Mouse (Mus musculus) midbrain, embryonic 14.5 days (tissue): ENCODE measurements around the gene Eftud2. TPM values are rescaled to one million over a fixed set of nuclear protein-coding genes. Genes with fewer than 3 reads are reported as not detected.

Experiments used
- ATAC-seq: fragments of 200-750 bp; cut with Nextera tagmentation; 2 replicates; pipeline ENCODE4 v1.8.0; 2017; ENCODE audit warnings: moderate number of reproducible peaks, moderate library complexity; ENCODE audit not compliant: low FRiP score, low TSS enrichment
- DNase-seq: peaks from one replicate; pipeline ENCODE4 v3.0.0-alpha.2; 2015
- H3K27ac ChIP-seq: fragments of 300-500 bp; sonication (generic); replicated peaks from 2 replicates; pipeline ENCODE4 v1.5.1; 2014; ENCODE audit warnings: mild to moderate bottlenecking, low read depth, low read length, moderate library complexity
- H3K27me3 ChIP-seq: fragments of 300-500 bp; sonication (generic); 2 replicates; pipeline ENCODE4 v1.6.1; 2014; ENCODE audit warnings: low read length, control low read depth, mixed read lengths; ENCODE audit not compliant: control insufficient read depth, insufficient read depth
- H3K36me3 ChIP-seq: fragments of 300-500 bp; sonication (generic); 2 replicates; pipeline ENCODE4 v1.6.1; 2014; ENCODE audit warnings: low read length, control low read depth; ENCODE audit not compliant: control insufficient read depth, insufficient read depth
- H3K4me1 ChIP-seq: fragments of 300-500 bp; sonication (generic); 2 replicates; pipeline ENCODE4 v1.6.1; 2014; ENCODE audit warnings: mild to moderate bottlenecking, antibody characterized with exemption, low read length, control low read depth; ENCODE audit not compliant: control insufficient read depth, insufficient read depth
- H3K4me2 ChIP-seq: fragments of 300-500 bp; sonication (generic); 2 replicates; pipeline ENCODE4 v1.6.1; 2014; ENCODE audit warnings: mild to moderate bottlenecking, low read length, moderate library complexity
- H3K4me3 ChIP-seq: fragments of 300-500 bp; sonication (generic); replicated peaks from 2 replicates; pipeline ENCODE4 v1.5.1; 2014; ENCODE audit warnings: low read depth, low read length
- H3K9ac ChIP-seq: fragments of 300-500 bp; sonication (generic); replicated peaks from 2 replicates; pipeline ENCODE4 v1.6.1; 2014; ENCODE audit warnings: mild to moderate bottlenecking, low read length, moderate library complexity
- H3K9me3 ChIP-seq: fragments of 300-500 bp; sonication (generic); 2 replicates; pipeline ENCODE4 v1.6.1; 2016; ENCODE audit warnings: low read length, control low read depth, mixed read lengths; ENCODE audit not compliant: control insufficient read depth
- WGBS: fragments of 180-500 bp; shearing (Covaris S2); extraction: QIAGEN DNeasy Blood & Tissue Kit; methylation state at CpG from one replicate; pipeline ENCODE4 v1.1.7; 2014; 5-methylcytosine and 5-hydroxymethylcytosine counted together
- polyA plus RNA-seq: library from polyadenylated mRNA; unstranded; fragments of >200 nt; fragmentation: Nextera tagmentation; extraction: Ambion mirVana; gene quantifications from 2 replicates; pipeline ENCODE4 v1.2.1, GENCODE M21; 2014

The Eftud2 gene
- polyA plus RNA-seq, 1 experiment from 2014 or later: 150 TPM

- Histone ChIP-seq H3K36me3 (no peaks in the 10 kb centered on the region), H3K9ac (peak within 1 kb of the TSS; percentile 86), H3K4me1 (peaks cover 23% of the 10 kb centered on the region), H3K27ac (peak within 1 kb of the TSS; percentile 91), H3K9me3 (no peaks in the 10 kb centered on the region), H3K4me3 (peak within 1 kb of the TSS; percentile 85), H3K4me2 (peak within 1 kb of the TSS; percentile 85), H3K27me3 (peaks cover 11% of the 10 kb centered on the region; the same call in 1 of the 2 replicates)
- DNase-seq (peak; percentile 91), ATAC-seq (peak; percentile 87; the same call in 1 of the 2 replicates)
- WGBS: under 1% methylated on average over 83 of the region's 97 CpGs
These were observed 61.6 kb downstream of the Eftud2 start, which contains the start of gene Gjc1 for GRCm38 (mm10) chr11:102819021-102819782. Gjc1 (minus strand) TSS chr11:102819700.

DNA sequence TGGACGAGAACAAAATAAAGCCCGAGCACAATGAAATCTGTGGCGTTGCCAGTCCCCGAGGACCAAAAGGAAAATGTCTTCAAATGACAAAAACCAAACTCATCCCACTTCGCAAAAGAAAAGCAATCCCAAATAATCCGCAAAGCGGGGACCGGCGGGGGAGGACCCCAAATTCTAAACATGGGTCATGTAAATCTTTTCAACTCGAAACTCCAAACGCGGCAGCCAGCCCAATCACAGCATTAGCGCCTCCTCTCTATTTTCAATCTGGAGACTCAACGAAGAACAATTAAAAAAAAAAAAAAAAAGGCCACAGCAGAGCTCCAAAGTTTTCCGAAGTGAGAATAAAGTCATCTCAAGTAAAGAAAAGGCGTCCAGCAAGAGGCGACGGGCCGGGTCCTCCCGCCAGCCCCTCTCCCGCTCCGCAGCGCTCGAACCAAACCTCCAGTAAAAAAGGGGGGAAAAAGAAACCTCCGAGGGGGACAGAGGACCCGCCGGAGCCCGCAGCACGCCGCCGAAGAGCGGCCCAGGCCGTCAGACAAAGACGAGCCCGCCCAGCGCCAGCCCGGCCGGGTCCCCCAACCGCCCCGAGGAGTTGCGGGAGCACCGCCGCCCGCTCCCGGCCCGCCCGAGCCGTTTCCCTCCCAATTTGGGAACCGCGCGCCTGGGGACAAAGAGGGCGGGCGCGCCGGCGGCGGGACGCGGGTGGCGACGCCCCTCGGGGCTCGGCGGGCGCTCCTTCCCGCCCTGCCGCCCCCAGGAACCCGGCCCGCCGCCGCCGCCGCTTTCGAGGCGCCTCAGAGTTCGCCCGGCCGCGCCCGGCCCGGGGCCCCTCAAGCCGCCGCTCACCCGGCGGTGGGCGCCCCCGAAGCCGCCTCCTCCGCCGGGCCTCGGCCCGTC is 62.4 kb downstream of the Eftud2 start:
- H3K9me3 ChIP-seq: no peaks in the 10 kb centered on the region
- DNase-seq: peak; percentile 69
- peak overlapping the region; percentile 85 for H3K4me2 ChIP-seq
- peaks cover 25% of the 10 kb centered on the region for H3K4me1 ChIP-seq
- H3K4me3 ChIP-seq: peak overlapping the region; percentile 85
- no peaks in the 10 kb centered on the region for H3K36me3 ChIP-seq
- peak overlapping the region; percentile 91 for H3K27ac ChIP-seq
- peaks cover 11% of the 10 kb centered on the region; the same call in 1 of the 2 replicates for H3K27me3 ChIP-seq
- H3K9ac ChIP-seq: peak overlapping the region; percentile 86
- 0% methylated on average over 74 of the region's 92 CpGs for WGBS
- peak; percentile 60; the same call in 1 of the 2 replicates for ATAC-seq

DNA sequence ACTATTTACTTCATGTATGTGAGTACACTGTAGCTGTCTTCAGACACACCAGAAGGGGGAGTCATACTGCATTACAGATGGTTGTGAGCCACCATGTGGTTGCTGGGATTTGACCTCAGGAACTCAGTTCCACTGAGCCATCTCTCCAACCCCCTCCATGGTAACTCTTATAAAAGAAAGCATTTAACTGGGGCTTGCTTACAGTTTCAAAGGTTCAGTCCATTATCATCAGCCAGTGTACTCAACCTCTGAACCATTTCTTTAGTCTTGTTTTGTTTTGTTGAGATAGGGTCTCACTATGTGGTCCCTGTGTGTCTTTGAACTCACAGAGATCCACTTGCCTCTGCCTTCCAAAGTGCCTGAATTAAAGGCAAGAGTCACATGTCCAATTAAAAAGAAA is 65.9 kb downstream of the Eftud2 start:
- Histone ChIP-seq H3K27me3 (no peaks in the 10 kb centered on the region), H3K4me3 (no peak overlapping the region), H3K36me3 (0 out of 2 replicates have a peak, but pooled peaks cover 2% of the 10 kb centered on the region), H3K9ac (no peak overlapping the region), H3K4me1 (peaks cover 25% of the 10 kb centered on the region), H3K4me2 (no peak overlapping the region), H3K9me3 (no peaks in the 10 kb centered on the region), H3K27ac (no peak overlapping the region)
- DNase-seq (no peak), ATAC-seq (no peak)

DNA sequence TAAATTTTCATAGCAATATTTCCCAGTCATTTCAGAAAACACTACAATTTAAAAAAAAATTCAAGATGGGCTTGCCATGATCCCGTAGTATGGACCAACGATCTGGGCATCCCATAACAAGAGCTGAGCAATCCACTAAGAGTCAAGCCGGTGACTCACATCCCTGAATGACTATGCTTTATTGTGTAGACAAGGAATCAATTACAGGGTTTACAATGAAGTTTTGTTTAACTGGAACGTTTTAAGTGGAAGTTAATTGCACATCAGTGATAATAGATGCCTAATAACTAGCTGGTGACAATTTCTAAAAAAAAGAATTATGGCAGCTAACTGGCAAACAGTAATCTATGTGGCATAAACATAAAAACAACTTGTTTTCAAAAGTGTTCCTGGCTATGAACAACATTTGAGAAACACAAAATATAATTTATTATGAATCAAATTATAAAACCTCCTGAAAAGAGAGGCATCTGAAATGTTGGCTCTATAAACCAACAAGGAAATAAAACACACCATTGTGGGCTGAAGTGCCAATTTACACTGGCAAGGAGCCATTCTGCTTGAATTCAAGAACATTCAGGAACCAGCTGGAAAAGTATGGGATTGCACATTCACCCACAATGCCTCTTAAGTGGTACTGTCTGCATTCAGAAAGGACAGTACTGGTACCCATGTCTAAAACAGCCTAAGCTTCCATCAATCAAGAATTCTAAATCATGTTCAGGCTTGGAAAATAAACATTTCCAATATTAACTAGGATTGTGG is 69.9 kb downstream of the Eftud2 start:
- Histone ChIP-seq H3K27ac (no peak overlapping the region), H3K9ac (no peak overlapping the region), H3K27me3 (no peaks in the 10 kb centered on the region), H3K36me3 (0 out of 2 replicates have a peak, but pooled peaks cover 2% of the 10 kb centered on the region), H3K4me2 (no peak overlapping the region), H3K4me3 (no peak overlapping the region), H3K4me1 (peaks cover 4% of the 10 kb centered on the region; the same call in 1 of the 2 replicates), H3K9me3 (no peaks in the 10 kb centered on the region)
- no peak for DNase-seq
- no peak for ATAC-seq
- WGBS: 77% methylated on average over 4 of the region's 4 CpGs

- H3K4me1 ChIP-seq: no peaks in the 10 kb centered on the region
- DNase-seq (no peak), ATAC-seq (no peak)
- H3K4me3 ChIP-seq: no peak overlapping the region
- no peak overlapping the region for H3K27ac ChIP-seq
- no peaks in the 10 kb centered on the region for H3K9me3 ChIP-seq
- H3K9ac ChIP-seq: no peak overlapping the region
- H3K27me3 ChIP-seq: no peaks in the 10 kb centered on the region
- H3K4me2 ChIP-seq: no peak overlapping the region
- 0 out of 2 replicates have a peak, but pooled peaks cover 8% of the 10 kb centered on the region for H3K36me3 ChIP-seq
- WGBS: 85% methylated on average over 5 of the region's 5 CpGs
These were observed 72.5 kb downstream of the Eftud2 start for GRCm38 (mm10) chr11:102808246-102808645.

GRCm38 (mm10) chr11:102803453-102803852 is 77.3 kb downstream of the Eftud2 start:
- no peaks in the 10 kb centered on the region for H3K4me1 ChIP-seq
- ATAC-seq (no peak), DNase-seq (no peak)
- 93% methylated on average over 5 of the region's 5 CpGs for WGBS
- no peak overlapping the region for H3K4me3 ChIP-seq
- no peak overlapping the region for H3K9ac ChIP-seq
- H3K36me3 ChIP-seq: peaks cover 42% of the 10 kb centered on the region
- H3K27ac ChIP-seq: no peak overlapping the region
- no peaks in the 10 kb centered on the region for H3K9me3 ChIP-seq
- H3K27me3 ChIP-seq: no peaks in the 10 kb centered on the region
- H3K4me2 ChIP-seq: no peak overlapping the region

- no peaks in the 10 kb centered on the region for H3K27me3 ChIP-seq
- H3K36me3 ChIP-seq: peaks cover 10% of the 10 kb centered on the region; the same call in 1 of the 2 replicates
- no peak overlapping the region for H3K9ac ChIP-seq
- no peak overlapping the region for H3K4me2 ChIP-seq
- no peak overlapping the region for H3K27ac ChIP-seq
- 51% methylated on average over 8 of the region's 8 CpGs for WGBS
- H3K4me3 ChIP-seq: no peak overlapping the region
- H3K4me1 ChIP-seq: no peaks in the 10 kb centered on the region
- DNase-seq (no peak), ATAC-seq (no peak)
- no peaks in the 10 kb centered on the region for H3K9me3 ChIP-seq
These were observed 86.6 kb downstream of the Eftud2 start for GRCm38 (mm10) chr11:102794157-102794556.
